Mouse (Mus musculus): ENCODE measurements around the gene Xpnpep2. TPM values are rescaled to one million over a fixed set of nuclear protein-coding genes. Genes with fewer than 3 reads are reported as not detected.

The Xpnpep2 gene
- total RNA-seq (2017): not detected in 3 replicates

- no peak for ATAC-seq (replicated peaks; ENCODE audit: insufficient number of reproducible peaks, low FRiP score, low TSS enrichment, poor library complexity, severe bottlenecking)
Measured at GRCm38 (mm10) chrX:48108394-48109315, at the start of gene Xpnpep2. TSS of gene Xpnpep2 (plus strand) at chrX:48108725.

- ATAC-seq (replicated peaks; ENCODE audit: insufficient number of reproducible peaks, low FRiP score, low TSS enrichment, poor library complexity, severe bottlenecking): no peak
Measured at GRCm38 (mm10) chrX:48062481-48062880, 46.0 kb upstream of the Xpnpep2 start.

DNA sequence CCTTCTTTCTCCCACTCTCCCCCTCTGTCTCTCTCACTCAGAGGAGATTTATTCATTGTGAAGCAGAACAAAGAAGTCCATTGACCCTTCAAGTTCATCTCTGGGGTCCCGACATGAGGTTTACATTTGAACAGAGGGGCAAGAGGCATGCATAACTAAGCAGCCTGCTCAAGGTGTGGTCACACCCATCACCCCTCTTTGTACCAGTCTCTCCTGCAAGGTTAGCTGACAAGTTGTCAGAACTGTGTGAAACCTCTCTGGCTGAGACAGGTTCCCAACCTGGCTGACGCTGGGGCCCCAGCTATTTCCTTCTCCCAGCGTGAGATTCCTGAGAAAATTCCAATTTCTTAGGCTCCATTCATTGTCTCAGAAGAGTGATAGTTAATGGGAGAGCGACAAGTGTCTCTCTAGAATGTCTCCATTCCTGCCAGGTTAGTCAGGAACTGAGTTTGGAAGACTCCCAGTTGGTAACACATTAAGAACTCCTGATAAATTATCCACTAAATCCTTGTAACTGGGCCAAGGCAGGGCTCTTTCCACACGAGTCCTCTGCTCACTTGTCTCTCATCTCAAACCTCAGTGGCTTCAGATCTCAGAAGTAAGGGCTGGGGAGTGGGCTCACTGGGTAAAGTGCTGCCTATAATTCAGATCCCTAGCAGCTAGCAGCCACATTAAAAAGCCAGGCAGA, 44.2 kb upstream of the Xpnpep2 start:
- ATAC-seq (replicated peaks; ENCODE audit: insufficient number of reproducible peaks, low FRiP score, low TSS enrichment, poor library complexity, severe bottlenecking): no peak

GRCm38 (mm10) chrX:48066891-48067290, 41.6 kb upstream of the Xpnpep2 start:
- no peak for ATAC-seq (replicated peaks; ENCODE audit: insufficient number of reproducible peaks, low FRiP score, low TSS enrichment, poor library complexity, severe bottlenecking)

GRCm38 (mm10) chrX:48071961-48072360, 36.6 kb upstream of the Xpnpep2 start:
- ATAC-seq (replicated peaks; ENCODE audit: insufficient number of reproducible peaks, low FRiP score, low TSS enrichment, poor library complexity, severe bottlenecking): no peak

- no peak for ATAC-seq (replicated peaks; ENCODE audit: insufficient number of reproducible peaks, low FRiP score, low TSS enrichment, poor library complexity, severe bottlenecking)
Measured at GRCm38 (mm10) chrX:48072401-48072800, 36.1 kb upstream of the Xpnpep2 start.

GRCm38 (mm10) chrX:48074691-48075090, 33.8 kb upstream of the Xpnpep2 start:
- ATAC-seq (replicated peaks; ENCODE audit: insufficient number of reproducible peaks, low FRiP score, low TSS enrichment, poor library complexity, severe bottlenecking): no peak

GRCm38 (mm10) chrX:48076806-48077425, 31.6 kb upstream of the Xpnpep2 start:
- no peak for ATAC-seq (replicated peaks; ENCODE audit: insufficient number of reproducible peaks, low FRiP score, low TSS enrichment, poor library complexity, severe bottlenecking)

GRCm38 (mm10) chrX:48082364-48082763, 26.2 kb upstream of the Xpnpep2 start:
- no peak for ATAC-seq (replicated peaks; ENCODE audit: insufficient number of reproducible peaks, low FRiP score, low TSS enrichment, poor library complexity, severe bottlenecking)

- ATAC-seq (replicated peaks; ENCODE audit: insufficient number of reproducible peaks, low FRiP score, low TSS enrichment, poor library complexity, severe bottlenecking): no peak
Measured at GRCm38 (mm10) chrX:48092129-48092528, 16.4 kb upstream of the Xpnpep2 start.

GRCm38 (mm10) chrX:48093555-48093954, 15.0 kb upstream of the Xpnpep2 start:
- ATAC-seq (replicated peaks; ENCODE audit: insufficient number of reproducible peaks, low FRiP score, low TSS enrichment, poor library complexity, severe bottlenecking): no peak

DNA sequence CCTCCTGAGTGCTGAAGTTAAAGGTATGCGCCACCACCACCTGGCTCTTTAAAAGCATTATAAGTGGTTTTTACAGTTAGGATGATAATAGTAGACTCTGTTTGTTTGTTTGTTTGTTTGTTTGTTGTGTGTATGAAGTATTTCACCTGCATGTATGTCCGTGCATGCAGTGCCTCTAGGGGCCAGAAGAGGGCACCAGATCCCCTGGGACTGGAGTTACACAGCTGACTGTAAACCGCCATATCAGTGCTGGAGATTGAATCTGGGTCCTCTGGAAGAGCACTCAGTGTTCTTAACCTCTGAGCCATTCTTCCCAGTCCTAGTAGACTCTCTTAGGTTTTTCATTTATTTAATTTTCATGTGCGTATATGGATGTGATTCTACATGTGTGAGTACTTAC, 13.9 kb upstream of the Xpnpep2 start:
- ATAC-seq (replicated peaks; ENCODE audit: insufficient number of reproducible peaks, low FRiP score, low TSS enrichment, poor library complexity, severe bottlenecking): no peak

- ATAC-seq (replicated peaks; ENCODE audit: insufficient number of reproducible peaks, low FRiP score, low TSS enrichment, poor library complexity, severe bottlenecking): no peak
Measured at GRCm38 (mm10) chrX:48096580-48096979, 11.9 kb upstream of the Xpnpep2 start.

- no peak for ATAC-seq (replicated peaks; ENCODE audit: insufficient number of reproducible peaks, low FRiP score, low TSS enrichment, poor library complexity, severe bottlenecking)
Measured at GRCm38 (mm10) chrX:48098470-48099129, 9.9 kb upstream of the Xpnpep2 start.

DNA sequence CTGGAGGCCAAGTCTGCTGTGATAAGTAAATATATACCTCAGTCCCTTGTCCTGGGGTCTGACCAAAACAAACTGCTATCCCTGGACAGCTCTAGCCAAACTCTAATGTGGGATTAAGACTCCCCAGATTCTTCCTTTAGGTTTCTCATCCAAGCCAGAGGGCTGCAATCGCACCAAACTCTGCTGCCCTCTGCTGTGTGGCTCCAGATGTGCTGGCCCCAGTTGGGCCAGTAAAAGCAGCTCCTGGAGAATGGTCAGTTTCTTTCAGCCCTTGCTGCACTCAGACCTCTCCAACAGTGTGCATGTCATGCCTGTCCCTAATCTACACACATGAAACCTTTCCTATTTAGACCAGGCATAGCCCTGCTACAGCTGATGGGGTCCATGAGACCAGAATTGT, 8.7 kb upstream of the Xpnpep2 start:
- no peak for ATAC-seq (replicated peaks; ENCODE audit: insufficient number of reproducible peaks, low FRiP score, low TSS enrichment, poor library complexity, severe bottlenecking)

DNA sequence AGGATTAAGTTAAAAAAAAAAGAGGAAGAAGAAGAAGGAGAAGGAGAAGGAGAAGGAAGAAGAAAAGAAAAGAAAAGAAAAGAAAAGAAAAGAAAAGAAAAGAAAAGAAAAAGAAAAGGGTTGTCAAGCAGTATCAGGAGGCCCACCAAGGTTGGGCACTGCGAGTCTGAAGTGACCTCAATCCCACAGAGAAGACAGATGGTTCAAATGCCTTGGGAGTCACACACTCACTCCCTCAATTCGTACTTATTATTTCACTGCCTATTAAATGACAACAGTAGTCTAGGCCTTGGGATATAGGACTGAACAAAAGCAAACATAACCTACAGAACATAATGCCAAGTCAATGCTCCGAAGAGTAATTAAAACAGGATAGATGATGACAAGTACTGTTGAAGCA, 5.3 kb upstream of the Xpnpep2 start:
- no peak for ATAC-seq (replicated peaks; ENCODE audit: insufficient number of reproducible peaks, low FRiP score, low TSS enrichment, poor library complexity, severe bottlenecking)

DNA sequence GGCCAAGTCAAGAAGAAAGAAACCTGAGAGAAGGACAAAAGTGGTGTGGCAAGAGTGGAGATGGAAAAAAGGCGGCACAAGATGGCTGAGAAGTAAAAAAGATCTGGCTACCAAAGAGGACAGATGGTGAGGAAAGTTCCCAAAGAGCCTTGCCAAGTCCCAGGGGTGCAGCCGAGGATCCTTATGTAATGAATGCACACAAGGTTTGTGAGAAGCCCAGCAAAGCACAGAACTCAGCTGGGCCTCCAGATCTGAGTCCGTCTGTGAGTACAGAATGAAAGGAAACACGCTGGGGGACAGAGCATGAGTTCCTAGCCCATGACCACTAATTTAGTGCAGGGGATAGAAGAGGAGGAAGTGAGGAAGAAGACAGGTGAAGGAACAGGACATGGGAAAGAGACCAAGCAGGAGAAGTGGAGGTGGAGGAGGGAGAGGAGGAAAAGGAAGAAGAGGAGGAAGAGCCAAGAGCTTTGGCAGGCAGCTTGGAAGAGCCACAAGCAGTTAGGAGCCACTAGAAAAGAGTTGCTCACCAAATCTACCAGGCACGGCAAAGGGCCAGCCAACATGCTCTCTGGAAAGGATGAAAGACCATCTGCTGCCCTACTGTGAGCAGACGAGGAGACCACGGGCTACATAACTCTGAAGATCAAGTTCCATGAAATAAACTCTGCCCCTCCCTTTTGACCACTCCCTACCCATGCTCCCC, 3.6 kb upstream of the Xpnpep2 start:
- no peak for ATAC-seq (replicated peaks; ENCODE audit: insufficient number of reproducible peaks, low FRiP score, low TSS enrichment, poor library complexity, severe bottlenecking)

- ATAC-seq (replicated peaks; ENCODE audit: insufficient number of reproducible peaks, low FRiP score, low TSS enrichment, poor library complexity, severe bottlenecking): peak; percentile 61; the same call in 1 of the 2 replicates
Measured at GRCm38 (mm10) chrX:48106226-48106625, 2.3 kb upstream of the Xpnpep2 start.

- no peak for ATAC-seq (replicated peaks; ENCODE audit: insufficient number of reproducible peaks, low FRiP score, low TSS enrichment, poor library complexity, severe bottlenecking)
Measured at GRCm38 (mm10) chrX:48109316-48109655, 761 bp downstream of the Xpnpep2 start.
